Mouse (Mus musculus) hindbrain, embryonic 12.5 days (tissue): ENCODE measurements around the gene Cntn5. TPM values are rescaled to one million over a fixed set of nuclear protein-coding genes. Genes with fewer than 3 reads are reported as not detected.

Experiments used
- ATAC-seq: fragments of 200-750 bp; cut with Nextera tagmentation; 2 replicates; pipeline ENCODE4 v1.8.0; 2017; ENCODE audit warnings: moderate TSS enrichment; ENCODE audit not compliant: low FRiP score
- H3K27ac ChIP-seq: fragments of 300-500 bp; sonication (generic); 2 replicates; pipeline ENCODE4 v1.5.1; 2016; ENCODE audit warnings: mild to moderate bottlenecking
- H3K27me3 ChIP-seq: fragments of 300-500 bp; sonication (generic); 2 replicates; pipeline ENCODE4 v1.6.1; 2016; ENCODE audit warnings: mild to moderate bottlenecking
- H3K36me3 ChIP-seq: fragments of 300-500 bp; sonication (generic); 2 replicates; pipeline ENCODE4 v1.6.1; 2016; ENCODE audit warnings: mild to moderate bottlenecking
- H3K4me1 ChIP-seq: fragments of 300-500 bp; sonication (generic); 2 replicates; pipeline ENCODE4 v1.6.1; 2016
- H3K4me2 ChIP-seq: fragments of 300-500 bp; sonication (generic); replicated peaks from 2 replicates; pipeline ENCODE4 v1.6.1; 2016; ENCODE audit warnings: mild to moderate bottlenecking
- H3K4me3 ChIP-seq: fragments of 300-500 bp; sonication (generic); 2 replicates; pipeline ENCODE4 v1.5.1; 2016; ENCODE audit warnings: mild to moderate bottlenecking
- H3K9ac ChIP-seq: fragments of 300-500 bp; sonication (generic); 2 replicates; pipeline ENCODE4 v1.6.1; 2016; ENCODE audit warnings: mild to moderate bottlenecking, moderate library complexity
- H3K9me3 ChIP-seq: fragments of 300-500 bp; sonication (generic); replicated peaks from 2 replicates; pipeline ENCODE4 v1.6.1; 2016; ENCODE audit warnings: mild to moderate bottlenecking
- WGBS: fragments of 180-500 bp; shearing (Covaris S2); methylation state at CpG from one replicate; pipeline ENCODE4 v1.1.7; 2016; 5-methylcytosine and 5-hydroxymethylcytosine counted together
- microRNA-seq: library from miRNA; unstranded; fragments of <30 nt; microRNA quantifications from one replicate; pipeline ENCODE4, GENCODE M21; 2017
- polyA plus RNA-seq: library from polyadenylated mRNA; unstranded; fragments of >200 nt; fragmentation: Nextera tagmentation; extraction: Ambion mirVana; gene quantifications from 2 replicates; pipeline ENCODE4 v1.2.1, GENCODE M21; 2016

The Cntn5 gene
- polyA plus RNA-seq, 1 experiment from 2014 or later = 8.9 TPM

DNA sequence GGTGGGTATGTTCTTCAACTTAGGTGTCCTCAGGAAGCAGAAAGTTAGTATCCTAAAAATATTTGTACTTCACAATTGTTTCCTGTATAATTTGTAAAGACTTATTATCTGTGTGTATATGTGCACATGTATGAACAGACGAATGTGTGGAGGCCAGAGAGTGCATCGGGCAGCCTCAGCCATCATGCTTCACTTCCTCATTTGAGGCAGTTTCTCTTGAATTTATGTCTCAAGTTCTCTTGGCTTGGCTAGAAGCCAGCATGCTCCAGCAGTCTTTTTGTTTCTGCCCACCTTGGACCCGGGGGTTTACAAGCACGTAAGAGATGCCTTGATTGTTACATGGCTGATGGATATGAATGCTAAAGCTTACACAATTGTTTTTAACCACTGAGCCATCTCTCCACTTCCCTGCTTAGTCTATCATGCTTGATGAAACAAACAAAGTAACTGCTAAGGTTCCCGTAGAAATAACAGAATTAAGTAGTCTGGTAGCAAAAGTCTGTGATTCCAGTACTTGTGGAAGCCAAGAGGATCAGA lies 1222.2 kb downstream of the Cntn5 start:
- WGBS = 36% methylated on average over 5 of the region's 5 CpGs
- H3K27me3 ChIP-seq = no peaks in the 10 kb centered on the region
- H3K36me3 ChIP-seq = no peaks in the 10 kb centered on the region
- H3K4me2 ChIP-seq = no peak overlapping the region
- H3K9me3 ChIP-seq = no peaks in the 10 kb centered on the region
- ATAC-seq = 0 out of 2 replicates have a peak, but pooled peaks have one; percentile 50
- H3K9ac ChIP-seq = no peak overlapping the region
- H3K4me3 ChIP-seq = no peak overlapping the region
- H3K27ac ChIP-seq = no peak overlapping the region
- H3K4me1 ChIP-seq = no peaks in the 10 kb centered on the region

- Histone ChIP-seq H3K9me3 (no peaks in the 10 kb centered on the region), H3K27ac (no peak overlapping the region), H3K36me3 (no peaks in the 10 kb centered on the region), H3K4me1 (peaks cover 2% of the 10 kb centered on the region; the same call in 1 of the 2 replicates), H3K4me2 (no peak overlapping the region), H3K9ac (no peak overlapping the region), H3K27me3 (no peaks in the 10 kb centered on the region), H3K4me3 (no peak overlapping the region)
- ATAC-seq = no peak
- WGBS = 86% methylated on average over 4 of the region's 4 CpGs
These were observed 1228.5 kb downstream of the Cntn5 start for GRCm38 (mm10) chr9:9676078-9676477.

GRCm38 (mm10) chr9:9674531-9674930 lies 1230.0 kb downstream of the Cntn5 start:
- H3K27me3 ChIP-seq = no peaks in the 10 kb centered on the region
- ATAC-seq = no peak
- WGBS = 82% methylated on average over 5 of the region's 5 CpGs

GRCm38 (mm10) chr9:9673277-9674049 lies 1231.1 kb downstream of the Cntn5 start:
- Histone ChIP-seq H3K4me1 (peaks cover 2% of the 10 kb centered on the region; the same call in 1 of the 2 replicates), H3K4me3 (no peak overlapping the region), H3K36me3 (no peaks in the 10 kb centered on the region), H3K9ac (no peak overlapping the region), H3K4me2 (peak overlapping the region; percentile 24), H3K27ac (no peak overlapping the region; the same call in 1 of the 2 replicates), H3K27me3 (no peaks in the 10 kb centered on the region), H3K9me3 (no peaks in the 10 kb centered on the region)
- 5% methylated on average over 13 of the region's 13 CpGs for WGBS
- ATAC-seq = peak; percentile 82

More at GRCm38 (mm10) chr9:9674531-9674930, 1230.0 kb downstream of the Cntn5 start:
- no peak overlapping the region for H3K4me2 ChIP-seq
- H3K4me3 ChIP-seq = no peak overlapping the region
- no peaks in the 10 kb centered on the region for H3K9me3 ChIP-seq
- H3K36me3 ChIP-seq = no peaks in the 10 kb centered on the region
- H3K27ac ChIP-seq = no peak overlapping the region
- H3K4me1 ChIP-seq = peaks cover 2% of the 10 kb centered on the region; the same call in 1 of the 2 replicates
- H3K9ac ChIP-seq = no peak overlapping the region

DNA sequence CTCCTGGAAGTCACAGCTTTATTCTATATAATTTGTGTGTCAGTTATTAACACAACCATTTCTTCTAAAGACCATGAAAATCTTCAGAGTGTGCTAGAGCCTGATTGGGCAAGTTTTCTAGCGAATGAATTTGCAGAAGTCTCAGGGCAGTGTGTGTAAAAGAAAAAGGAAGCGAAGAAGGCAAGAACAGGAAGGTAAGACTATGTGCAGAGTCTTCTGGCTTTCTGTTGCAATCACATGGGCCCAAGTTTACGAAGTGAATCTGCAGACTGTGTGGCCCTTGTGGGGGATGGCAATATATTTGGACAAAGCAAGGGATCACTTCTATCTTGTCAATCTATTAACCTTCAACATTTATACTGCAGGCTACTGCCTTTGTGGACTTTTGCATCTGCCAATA lies 1251.1 kb downstream of the Cntn5 start:
- Histone ChIP-seq H3K4me2 (no peak overlapping the region), H3K9ac (no peak overlapping the region), H3K27ac (no peak overlapping the region), H3K36me3 (no peaks in the 10 kb centered on the region), H3K4me3 (no peak overlapping the region), H3K9me3 (no peaks in the 10 kb centered on the region), H3K27me3 (no peaks in the 10 kb centered on the region), H3K4me1 (no peaks in the 10 kb centered on the region)
- ATAC-seq = no peak
- 92% methylated on average over 3 of the region's 3 CpGs for WGBS

GRCm38 (mm10) chr9:9647361-9647760 lies 1257.2 kb downstream of the Cntn5 start:
- no peak overlapping the region for H3K9ac ChIP-seq
- WGBS = 85% methylated on average over 3 of the region's 3 CpGs
- ATAC-seq = no peak
- no peaks in the 10 kb centered on the region for H3K4me1 ChIP-seq
- no peaks in the 10 kb centered on the region for H3K36me3 ChIP-seq
- no peak overlapping the region for H3K4me3 ChIP-seq
- no peak overlapping the region for H3K27ac ChIP-seq
- no peaks in the 10 kb centered on the region for H3K9me3 ChIP-seq
- no peak overlapping the region for H3K4me2 ChIP-seq
- H3K27me3 ChIP-seq = no peaks in the 10 kb centered on the region

- 86% methylated on average over 1 of the region's 1 CpGs for WGBS
- no peak for ATAC-seq
- Histone ChIP-seq H3K4me2 (no peak overlapping the region), H3K9me3 (no peaks in the 10 kb centered on the region), H3K4me1 (no peaks in the 10 kb centered on the region), H3K4me3 (no peak overlapping the region), H3K9ac (no peak overlapping the region), H3K27ac (no peak overlapping the region), H3K27me3 (no peaks in the 10 kb centered on the region), H3K36me3 (no peaks in the 10 kb centered on the region)
These were observed 1258.3 kb downstream of the Cntn5 start for GRCm38 (mm10) chr9:9646276-9646675.

Small RNAs within 50 kb of the gene (microRNA-seq; reads per million reads assigned to microRNA genes)
- not detected for gene Gm24496
- not detected for gene Gm25086
- not detected for gene Gm26195
- gene Mir6237 = not detected
